Mouse (Mus musculus) MEL (cell line): Measurements from ENCODE around the gene Zfp296.

ENCODE experiments used
- BHLHE40 ChIP-seq: IDR thresholded peaks from 2 replicates; pipeline ENCODE4 v1.6.1; 2012; ENCODE audit warnings: low read depth, mild to moderate bottlenecking, inconsistent platforms, low read length, improper control_type of control experiment, borderline replicate concordance
- CHD2 ChIP-seq: IDR thresholded peaks from 2 replicates; pipeline ENCODE4 v1.6.1; 2011; ENCODE audit warnings: low read length, improper control_type of control experiment
- CTCF ChIP-seq, 3 experiments: IDR thresholded peaks in 2 of 3; conservative IDR thresholded peaks in 1 of 3; 2 replicates each; pipeline ENCODE4 v1.5.1; 2011 to 2012; ENCODE audit warnings: low read length in 3 of 3, low read depth in 2 of 3, mild to moderate bottlenecking in 2 of 3, improper control_type of control experiment in 1 of 3, inconsistent platforms in 1 of 3, mixed read lengths in 1 of 3, moderate library complexity in 1 of 3; ENCODE audit not compliant: control insufficient read depth in 1 of 3, insufficient read depth in 1 of 3, poor library complexity in 1 of 3, severe bottlenecking in 1 of 3
- EP300 ChIP-seq, 2 experiments: IDR thresholded peaks; 2 replicates each; pipeline ENCODE4 v1.6.1; 2011; ENCODE audit warnings: improper control_type of control experiment in 2 of 2, low read length in 2 of 2, low read depth in 1 of 2, mild to moderate bottlenecking in 1 of 2
- GABPA ChIP-seq: IDR thresholded peaks from 2 replicates; pipeline ENCODE4 v1.6.1; 2012; ENCODE audit warnings: low read depth, mild to moderate bottlenecking, inconsistent platforms, low read length, improper control_type of control experiment, moderate library complexity
- GATA1 ChIP-seq: IDR thresholded peaks from 2 replicates; pipeline ENCODE4 v1.6.1; 2011; ENCODE audit warnings: low read depth, low read length, improper control_type of control experiment
- HCFC1 ChIP-seq: IDR thresholded peaks from 2 replicates; pipeline ENCODE4 v1.6.1; 2012; ENCODE audit warnings: low read depth, mild to moderate bottlenecking, inconsistent platforms, low read length, improper control_type of control experiment, moderate library complexity
- KAT2A ChIP-seq: conservative IDR thresholded peaks from 2 replicates; pipeline ENCODE4 v1.6.1; 2012; ENCODE audit warnings: low read depth, low read length, improper control_type of control experiment, inconsistent platforms
- NELFE ChIP-seq: IDR thresholded peaks from 2 replicates; pipeline ENCODE4 v1.6.1; 2011; ENCODE audit warnings: low read depth, low read length, improper control_type of control experiment
- NRF1 ChIP-seq: IDR thresholded peaks from 2 replicates; pipeline ENCODE4 v1.6.1; 2014; ENCODE audit warnings: low read depth, mild to moderate bottlenecking, inconsistent platforms, low read length, improper control_type of control experiment, moderate library complexity; ENCODE audit not compliant: poor library complexity, insufficient read depth, severe bottlenecking
- POLR2A ChIP-seq, 2 experiments: IDR thresholded peaks; 2 replicates each; pipeline ENCODE4 v1.6.1; 2011 to 2012; ENCODE audit warnings: low read length in 2 of 2, mild to moderate bottlenecking in 2 of 2, control low read depth in 1 of 2, improper control_type of control experiment in 1 of 2, low read depth in 1 of 2, moderate library complexity in 1 of 2; ENCODE audit not compliant: control insufficient read depth in 1 of 2, insufficient read depth in 1 of 2, poor library complexity in 1 of 2
- TCF12 ChIP-seq: IDR thresholded peaks from 2 replicates; pipeline ENCODE4 v1.6.1; 2014; ENCODE audit warnings: low read depth, mild to moderate bottlenecking, inconsistent platforms, low read length, improper control_type of control experiment, moderate library complexity
- UBTF ChIP-seq: IDR thresholded peaks from 2 replicates; pipeline ENCODE4 v1.6.1; 2012; ENCODE audit warnings: low read depth, mild to moderate bottlenecking, inconsistent platforms, low read length, improper control_type of control experiment, moderate library complexity, borderline replicate concordance; ENCODE audit not compliant: insufficient read depth
- ZMIZ1 ChIP-seq: IDR thresholded peaks from 2 replicates; pipeline ENCODE4 v1.6.1; 2012; ENCODE audit warnings: low read depth, mild to moderate bottlenecking, inconsistent platforms, low read length, improper control_type of control experiment, moderate library complexity

- no peak for TF ChIP-seq CTCF (IDR thresholded peaks at IDR 0.05 in 2 of 3, conservative IDR thresholded peaks at IDR 0.05 in 1 of 3; ENCODE audit: control insufficient read depth in 1 of 3, insufficient read depth in 1 of 3, low read depth in 2 of 3, low read length in 3 of 3, poor library complexity in 1 of 3, severe bottlenecking in 1 of 3)
- no peak for TF ChIP-seq HCFC1
- TF ChIP-seq NELFE = no peak
- TF ChIP-seq EP300 (IDR thresholded peaks at IDR 0.05; ENCODE audit: low read depth in 1 of 2, low read length in 2 of 2) = no peak
- TF ChIP-seq POLR2A (IDR thresholded peaks at IDR 0.05; ENCODE audit: control insufficient read depth in 1 of 2, insufficient read depth in 1 of 2, low read depth in 1 of 2, low read length in 2 of 2, poor library complexity in 1 of 2) = no peak
- no peak for TF ChIP-seq UBTF
- TF ChIP-seq CHD2 = no peak
- no peak for TF ChIP-seq GABPA
- no peak for TF ChIP-seq ZMIZ1
- TF ChIP-seq NRF1 = no peak
- TF ChIP-seq GATA1 = no peak
- no peak for TF ChIP-seq BHLHE40
- TF ChIP-seq KAT2A = no peak
- no peak for TF ChIP-seq TCF12
Observed at GRCm38 (mm10) chr7:19615036-19615577, 38.0 kb downstream of the Zfp296 start.
